Mouse (Mus musculus) limb, embryonic 15.5 days (tissue): ENCODE data around the gene Pgp. TPM values are rescaled to one million over a fixed set of nuclear protein-coding genes. Genes with fewer than 3 reads are reported as not detected.
A peak's percentile ranks its signal among the peaks of the same experiment; 100 is the strongest.

ENCODE experiments used
- ATAC-seq: fragments of 200-750 bp; cut with Nextera tagmentation; 2 replicates; pipeline ENCODE4 v1.8.0; 2017; ENCODE audit warnings: low read depth, moderate TSS enrichment; ENCODE audit not compliant: insufficient number of reproducible peaks, low FRiP score, low TSS enrichment
- H3K27ac ChIP-seq: fragments of 300-500 bp; sonication (generic); 2 replicates; pipeline ENCODE4 v1.5.1; 2015; ENCODE audit warnings: moderate library complexity, mild to moderate bottlenecking, inconsistent platforms
- H3K27me3 ChIP-seq: fragments of 300-500 bp; sonication (generic); 2 replicates; pipeline ENCODE4 v1.6.1; 2015; ENCODE audit warnings: inconsistent platforms
- H3K36me3 ChIP-seq: fragments of 300-500 bp; sonication (generic); 2 replicates; pipeline ENCODE4 v1.6.1; 2015; ENCODE audit warnings: inconsistent platforms
- H3K4me1 ChIP-seq: fragments of 300-500 bp; sonication (generic); 2 replicates; pipeline ENCODE4 v1.6.1; 2015; ENCODE audit warnings: inconsistent platforms
- H3K4me2 ChIP-seq: fragments of 300-500 bp; sonication (generic); 2 replicates; pipeline ENCODE4 v1.6.1; 2015; ENCODE audit warnings: mild to moderate bottlenecking, inconsistent platforms
- H3K4me3 ChIP-seq: fragments of 300-500 bp; sonication (generic); 2 replicates; pipeline ENCODE4 v1.5.1; 2015; ENCODE audit warnings: mild to moderate bottlenecking, inconsistent platforms
- H3K9ac ChIP-seq: fragments of 300-500 bp; sonication (generic); 2 replicates; pipeline ENCODE4 v1.6.1; 2015; ENCODE audit warnings: inconsistent platforms
- H3K9me3 ChIP-seq: fragments of 300-500 bp; sonication (generic); 2 replicates; pipeline ENCODE4 v1.6.1; 2016; ENCODE audit warnings: inconsistent platforms
- whole genome bisulfite sequencing: fragments of 180-500 bp; shearing (Covaris S2); methylation state at CpG from one replicate; pipeline ENCODE4 v1.1.7; 2015; 5-methylcytosine and 5-hydroxymethylcytosine counted together
- polyA plus RNA-seq: library from polyadenylated mRNA; unstranded; fragments of >200 nt; fragmentation: Nextera tagmentation; extraction: Ambion mirVana; gene quantifications from 2 replicates; pipeline ENCODE4 v1.2.1, GENCODE M21; 2015

The Pgp gene
- polyA plus RNA-seq, 1 experiment from 2014 or later: 47.9 TPM

GRCm38 (mm10) chr17:24490399-24490798, 20.2 kb downstream of the Pgp start:
- Histone ChIP-seq H3K4me2 (no peak overlapping the region), H3K9ac (no peak overlapping the region), H3K9me3 (no peaks in the 10 kb centered on the region), H3K36me3 (no peaks in the 10 kb centered on the region), H3K4me1 (peaks cover 27% of the 10 kb centered on the region), H3K27ac (no peak overlapping the region), H3K27me3 (peaks cover 22% of the 10 kb centered on the region), H3K4me3 (no peak overlapping the region)
- WGBS: 75% methylated on average over 4 of the region's 4 CpGs
- no peak for ATAC-seq

- no peak overlapping the region for H3K4me3 ChIP-seq
- H3K9me3 ChIP-seq: no peaks in the 10 kb centered on the region
- H3K9ac ChIP-seq: no peak overlapping the region
- H3K27me3 ChIP-seq: peaks cover 4% of the 10 kb centered on the region
- no peak overlapping the region for H3K4me2 ChIP-seq
- no peak for ATAC-seq
- peaks cover 4% of the 10 kb centered on the region; the same call in 1 of the 2 replicates for H3K36me3 ChIP-seq
- H3K27ac ChIP-seq: no peak overlapping the region
- peaks cover 5% of the 10 kb centered on the region for H3K4me1 ChIP-seq
- 41% methylated on average over 2 of the region's 2 CpGs for WGBS
Measured at GRCm38 (mm10) chr17:24494627-24495335, 24.6 kb downstream of the Pgp start.

- H3K4me3 ChIP-seq: no peak overlapping the region
- no peak overlapping the region for H3K9ac ChIP-seq
- peaks cover 4% of the 10 kb centered on the region; the same call in 1 of the 2 replicates for H3K36me3 ChIP-seq
- ATAC-seq: no peak
- peaks cover 3% of the 10 kb centered on the region; the same call in 1 of the 2 replicates for H3K4me1 ChIP-seq
- H3K4me2 ChIP-seq: no peak overlapping the region
- no peaks in the 10 kb centered on the region for H3K9me3 ChIP-seq
- no peak overlapping the region for H3K27ac ChIP-seq
- WGBS: 75% methylated on average over 3 of the region's 3 CpGs
- no peaks in the 10 kb centered on the region for H3K27me3 ChIP-seq
Measured at GRCm38 (mm10) chr17:24495443-24495842, 25.3 kb downstream of the Pgp start.

GRCm38 (mm10) chr17:24496026-24496425, 25.8 kb downstream of the Pgp start:
- ATAC-seq: no peak
- 64% methylated on average over 1 of the region's 1 CpGs for WGBS
- no peaks in the 10 kb centered on the region for H3K27me3 ChIP-seq
- no peak overlapping the region for H3K4me2 ChIP-seq
- H3K4me3 ChIP-seq: no peak overlapping the region
- peaks cover 4% of the 10 kb centered on the region; the same call in 1 of the 2 replicates for H3K36me3 ChIP-seq
- H3K9ac ChIP-seq: no peak overlapping the region
- H3K4me1 ChIP-seq: peaks cover 3% of the 10 kb centered on the region; the same call in 1 of the 2 replicates
- no peak overlapping the region for H3K27ac ChIP-seq
- no peaks in the 10 kb centered on the region for H3K9me3 ChIP-seq

GRCm38 (mm10) chr17:24502208-24502607, 32.0 kb downstream of the Pgp start:
- H3K4me1 ChIP-seq: peaks cover 13% of the 10 kb centered on the region
- H3K9me3 ChIP-seq: no peaks in the 10 kb centered on the region
- H3K27me3 ChIP-seq: no peaks in the 10 kb centered on the region
- no peak overlapping the region for H3K4me2 ChIP-seq
- H3K4me3 ChIP-seq: no peak overlapping the region
- 40% methylated on average over 11 of the region's 11 CpGs for WGBS
- peaks cover 28% of the 10 kb centered on the region for H3K36me3 ChIP-seq
- H3K9ac ChIP-seq: no peak overlapping the region
- ATAC-seq: no peak
- no peak overlapping the region for H3K27ac ChIP-seq

GRCm38 (mm10) chr17:24504085-24504484, 33.9 kb downstream of the Pgp start:
- Histone ChIP-seq H3K9me3 (no peaks in the 10 kb centered on the region), H3K27ac (no peak overlapping the region), H3K27me3 (no peaks in the 10 kb centered on the region), H3K9ac (no peak overlapping the region), H3K4me1 (peaks cover 20% of the 10 kb centered on the region), H3K4me2 (no peak overlapping the region), H3K4me3 (no peak overlapping the region), H3K36me3 (peaks cover 38% of the 10 kb centered on the region)
- no peak for ATAC-seq
- 89% methylated on average over 10 of the region's 10 CpGs for WGBS

GRCm38 (mm10) chr17:24505286-24505955, 35.2 kb downstream of the Pgp start:
- WGBS: 92% methylated on average over 30 of the region's 30 CpGs
- H3K9ac ChIP-seq: no peak overlapping the region
- H3K36me3 ChIP-seq: peaks cover 52% of the 10 kb centered on the region
- H3K4me2 ChIP-seq: no peak overlapping the region
- H3K27me3 ChIP-seq: no peaks in the 10 kb centered on the region
- ATAC-seq: no peak
- H3K9me3 ChIP-seq: no peaks in the 10 kb centered on the region
- H3K4me3 ChIP-seq: no peak overlapping the region
- H3K27ac ChIP-seq: no peak overlapping the region
- peaks cover 20% of the 10 kb centered on the region for H3K4me1 ChIP-seq

GRCm38 (mm10) chr17:24506332-24507070, 36.3 kb downstream of the Pgp start:
- Histone ChIP-seq H3K27me3 (no peaks in the 10 kb centered on the region), H3K36me3 (peaks cover 62% of the 10 kb centered on the region), H3K4me1 (peaks cover 20% of the 10 kb centered on the region), H3K27ac (no peak overlapping the region), H3K9ac (no peak overlapping the region), H3K4me2 (peak overlapping the region; percentile 22), H3K9me3 (no peaks in the 10 kb centered on the region), H3K4me3 (no peak overlapping the region)
- no peak for ATAC-seq
- WGBS: 35% methylated on average over 36 of the region's 36 CpGs

- Histone ChIP-seq H3K27ac (no peak overlapping the region), H3K27me3 (no peaks in the 10 kb centered on the region), H3K4me2 (no peak overlapping the region), H3K4me3 (no peak overlapping the region), H3K9ac (no peak overlapping the region), H3K36me3 (peaks cover 69% of the 10 kb centered on the region), H3K4me1 (peaks cover 17% of the 10 kb centered on the region), H3K9me3 (no peaks in the 10 kb centered on the region)
- no peak for ATAC-seq
- 47% methylated on average over 19 of the region's 19 CpGs for WGBS
Measured at GRCm38 (mm10) chr17:24507129-24507664, 37.0 kb downstream of the Pgp start.

GRCm38 (mm10) chr17:24507806-24508460, 37.7 kb downstream of the Pgp start:
- H3K9me3 ChIP-seq: no peaks in the 10 kb centered on the region
- no peak overlapping the region for H3K4me2 ChIP-seq
- no peak overlapping the region for H3K4me3 ChIP-seq
- ATAC-seq: no peak; the same call in 1 of the 2 replicates
- H3K4me1 ChIP-seq: peaks cover 15% of the 10 kb centered on the region
- WGBS: 66% methylated on average over 12 of the region's 12 CpGs
- no peak overlapping the region for H3K9ac ChIP-seq
- H3K36me3 ChIP-seq: peaks cover 70% of the 10 kb centered on the region
- 0 out of 2 replicates have a peak overlapping the region, but pooled peaks have one; percentile 18 for H3K27ac ChIP-seq
- no peaks in the 10 kb centered on the region for H3K27me3 ChIP-seq

GRCm38 (mm10) chr17:24513609-24514008, 43.4 kb downstream of the Pgp start:
- WGBS: 46% methylated on average over 5 of the region's 5 CpGs
- no peak overlapping the region for H3K4me3 ChIP-seq
- no peak overlapping the region for H3K27ac ChIP-seq
- no peak overlapping the region for H3K9ac ChIP-seq
- H3K9me3 ChIP-seq: no peaks in the 10 kb centered on the region
- peaks cover 96% of the 10 kb centered on the region for H3K36me3 ChIP-seq
- H3K4me2 ChIP-seq: no peak overlapping the region
- no peaks in the 10 kb centered on the region for H3K27me3 ChIP-seq
- no peaks in the 10 kb centered on the region for H3K4me1 ChIP-seq
- no peak for ATAC-seq
